Mouse (Mus musculus): ENCODE data around the gene Sdhd. TPM values are rescaled to one million over a fixed set of nuclear protein-coding genes. Genes with fewer than 3 reads are reported as not detected.

Sdhd gene
- total RNA-seq, 2 experiments from 2014 or later, result 222 to 258 TPM

Other genes with a start within 250 kb of the Sdhd start
- 0.35 TPM in 1 of 2 replicates, not detected in the other for gene Plet1, start 109.3 kb downstream of the Sdhd start, total RNA-seq (2015)
- 0.51 and 0.54 TPM in 2 replicates for gene Plet1, start 109.3 kb downstream of the Sdhd start, total RNA-seq (2017)
- 107 and 121 TPM in 2 replicates for gene Pts, start 75.1 kb downstream of the Sdhd start, total RNA-seq (2015)
- gene Pts, start 75.1 kb downstream of the Sdhd start, total RNA-seq (2017), result 54.6 and 63.6 TPM in 2 replicates
- 2.9 and 5.0 TPM in 2 replicates for gene Il18, start 49.0 kb downstream of the Sdhd start, total RNA-seq (2015)
- gene Il18, start 49.0 kb downstream of the Sdhd start, total RNA-seq (2017), result 0.37 and 1.5 TPM in 2 replicates
- 0.35 and 1.2 TPM in 2 replicates for gene Bco2, start 48.6 kb downstream of the Sdhd start, total RNA-seq (2015)
- gene Bco2, start 48.6 kb downstream of the Sdhd start, total RNA-seq (2017), result 0.21 and 0.61 TPM in 2 replicates
- not detected in 2 replicates for gene Tex12, start 42.5 kb downstream of the Sdhd start, total RNA-seq (2015)
- gene Tex12, start 42.5 kb downstream of the Sdhd start, total RNA-seq (2017), result not detected in 2 replicates
- 109 and 110 TPM in 2 replicates for gene Timm8b, start 98 bp upstream of the Sdhd start, total RNA-seq (2015)
- 183 and 233 TPM in 2 replicates for gene Timm8b, start 98 bp upstream of the Sdhd start, total RNA-seq (2017)
- gene Pih1d2, start 13.5 kb upstream of the Sdhd start, total RNA-seq (2015), result 2.4 and 3.0 TPM in 2 replicates
- gene Pih1d2, start 13.5 kb upstream of the Sdhd start, total RNA-seq (2017), result 1.9 and 2.9 TPM in 2 replicates
- gene Nkapd1, start 13.7 kb upstream of the Sdhd start, total RNA-seq (2015), result 43.1 and 44.6 TPM in 2 replicates
- gene Nkapd1, start 13.7 kb upstream of the Sdhd start, total RNA-seq (2017), result 42.8 and 68.2 TPM in 2 replicates
- gene Dlat, start 56.0 kb upstream of the Sdhd start, total RNA-seq (2015), result 47.2 and 58.0 TPM in 2 replicates
- 47.9 and 48.0 TPM in 2 replicates for gene Dlat, start 56.0 kb upstream of the Sdhd start, total RNA-seq (2017)
- gene Dixdc1, start 135.7 kb upstream of the Sdhd start, total RNA-seq (2015), result 0.07 and 0.22 TPM in 2 replicates
- gene Dixdc1, start 135.7 kb upstream of the Sdhd start, total RNA-seq (2017), result 0.42 and 0.44 TPM in 2 replicates
- 0.64 TPM in 1 of 2 replicates, not detected in the other for gene 2310030G06Rik, start 142.7 kb upstream of the Sdhd start, total RNA-seq (2015)
- 0.71 TPM in 1 of 2 replicates, not detected in the other for gene 2310030G06Rik, start 142.7 kb upstream of the Sdhd start, total RNA-seq (2017)
- 0.71 and 0.99 TPM in 2 replicates for gene Cryab, start 147.5 kb upstream of the Sdhd start, total RNA-seq (2015)
- 0.34 and 0.54 TPM in 2 replicates for gene Cryab, start 147.5 kb upstream of the Sdhd start, total RNA-seq (2017)
- not detected in 2 replicates for gene Hspb2, start 148.5 kb upstream of the Sdhd start, total RNA-seq (2015)
- gene Hspb2, start 148.5 kb upstream of the Sdhd start, total RNA-seq (2017), result not detected in 2 replicates
- gene Fdxacb1, start 164.4 kb upstream of the Sdhd start, total RNA-seq (2015), result 6.9 and 7.8 TPM in 2 replicates
- gene Fdxacb1, start 164.4 kb upstream of the Sdhd start, total RNA-seq (2017), result 6.0 and 7.0 TPM in 2 replicates
- gene Alg9, start 171.2 kb upstream of the Sdhd start, total RNA-seq (2015), result 23.2 and 30.8 TPM in 2 replicates
- gene Alg9, start 171.2 kb upstream of the Sdhd start, total RNA-seq (2017), result 21.4 and 24.7 TPM in 2 replicates
- 19.5 and 19.7 TPM in 2 replicates for gene 1110032A03Rik, start 171.7 kb upstream of the Sdhd start, total RNA-seq (2015)
- 13.3 and 16.4 TPM in 2 replicates for gene 1110032A03Rik, start 171.7 kb upstream of the Sdhd start, total RNA-seq (2017)
- gene Ppp2r1b, start 241.5 kb upstream of the Sdhd start, total RNA-seq (2015), result 39.5 and 40.0 TPM in 2 replicates
- 47.9 and 55.2 TPM in 2 replicates for gene Ppp2r1b, start 241.5 kb upstream of the Sdhd start, total RNA-seq (2017)

All from megakaryocyte progenitor cell, adult 5-6 weeks (primary cell).